Mouse (Mus musculus) megakaryocyte, embryonic 14.5 days (primary cell): ENCODE results near the gene Fgfr2.

ENCODE experiments used
- FLI1 ChIP-seq: IDR thresholded peaks from 2 replicates; pipeline ENCODE4 v1.6.1; 2012; ENCODE audit warnings: low read length, inconsistent platforms, mixed read lengths
- GATA1 ChIP-seq: IDR thresholded peaks from 3 replicates; pipeline ENCODE4 v1.6.1; 2012; ENCODE audit warnings: mixed read lengths, low read length, inconsistent platforms, borderline replicate concordance

GRCm38 (mm10) chr7:130690869-130691268 lies 2432.3 kb downstream of the Fgfr2 start:
- TF ChIP-seq GATA1 (no peak), FLI1 (no peak)
